Mouse (Mus musculus) mesoderm, embryonic 11.5 days (tissue): ENCODE measurements around the gene Fbxo9.
"Not testable (repeated sequence)": the region's sequence is repeated elsewhere in the genome, so short reads cannot be mapped to it uniquely, and the experiment has no call there.

ENCODE experiments used
- DNase-seq: peaks from one replicate; pipeline ENCODE4 v3.0.0-alpha.2; 2012; ENCODE audit warnings: low read depth, low spot score

The Fbxo9 gene

GRCm38 (mm10) chr9:78107912-78108795 is 711 bp downstream of the Fbxo9 start:
- DNase-seq, result peak; percentile 84

GRCm38 (mm10) chr9:78107582-78107911 is 1.3 kb downstream of the Fbxo9 start:
- peak; percentile 39 for DNase-seq

- DNase-seq, result no peak
Measured at GRCm38 (mm10) chr9:78106821-78107220, 2.0 kb downstream of the Fbxo9 start.

- DNase-seq, result no peak
Measured at GRCm38 (mm10) chr9:78105501-78105932, 3.3 kb downstream of the Fbxo9 start.

GRCm38 (mm10) chr9:78104973-78105372 is 3.9 kb downstream of the Fbxo9 start:
- DNase-seq, result no peak

- DNase-seq, result no peak
Measured at GRCm38 (mm10) chr9:78103965-78104560, 4.8 kb downstream of the Fbxo9 start.

GRCm38 (mm10) chr9:78101431-78101830 is 7.4 kb downstream of the Fbxo9 start:
- DNase-seq, result no peak

GRCm38 (mm10) chr9:78100956-78101355 is 7.9 kb downstream of the Fbxo9 start:
- DNase-seq, result no peak

GRCm38 (mm10) chr9:78096376-78096775 is 12.5 kb downstream of the Fbxo9 start:
- DNase-seq, result no peak

- DNase-seq, result no peak
Measured at GRCm38 (mm10) chr9:78095686-78096085, 13.2 kb downstream of the Fbxo9 start.

- no peak for DNase-seq
Measured at GRCm38 (mm10) chr9:78090596-78090995, 18.3 kb downstream of the Fbxo9 start.

GRCm38 (mm10) chr9:78089906-78090305 is 19.0 kb downstream of the Fbxo9 start:
- no peak for DNase-seq

GRCm38 (mm10) chr9:78088971-78089370 is 19.9 kb downstream of the Fbxo9 start:
- no peak for DNase-seq

GRCm38 (mm10) chr9:78088521-78088920 is 20.3 kb downstream of the Fbxo9 start:
- DNase-seq, result no peak

GRCm38 (mm10) chr9:78087751-78088150 is 21.1 kb downstream of the Fbxo9 start:
- no peak for DNase-seq

GRCm38 (mm10) chr9:78085722-78086287 is 23.1 kb downstream of the Fbxo9 start:
- no peak for DNase-seq

- no peak for DNase-seq
Measured at GRCm38 (mm10) chr9:78084341-78084740, 24.5 kb downstream of the Fbxo9 start.

- DNase-seq, result no peak
Measured at GRCm38 (mm10) chr9:78081835-78082234, 27.0 kb downstream of the Fbxo9 start.

GRCm38 (mm10) chr9:78078240-78078639 is 30.6 kb downstream of the Fbxo9 start:
- DNase-seq, result peak; percentile 8

- no peak for DNase-seq
Measured at GRCm38 (mm10) chr9:78075256-78075655, 33.6 kb downstream of the Fbxo9 start.

GRCm38 (mm10) chr9:78073713-78074340 is 35.0 kb downstream of the Fbxo9 start:
- DNase-seq, result no peak

GRCm38 (mm10) chr9:78073291-78073690 is 35.6 kb downstream of the Fbxo9 start:
- DNase-seq, result not testable (repeated sequence)
